In genomic region chr10:116913647-116914273, GRCm38 (mm10) we compare ENCODE assay signal across 24 mouse cellular contexts. TPM values are rescaled to one million over a fixed set of nuclear protein-coding genes. Genes with fewer than 3 reads are reported as not detected.
DNase-seq lines count a peak whose midpoint lies in the region; ATAC-seq and TF ChIP-seq lines count a peak whose summit lies in the region.
"Had no signal": no experiment of that assay in that cellular context is flagged by ENCODE, and none has a peak within 500 bp of the region (broad histone marks: within the 10 kb centered on the region; RNA-seq: fewer than 3 reads in every experiment).

No protein-coding gene starts in this region.

- peaks cover 24% of the 10 kb centered on the region for H3K36me3 ChIP-seq in lung, postnatal 0 days (ENCODE audit: insufficient read depth, low read length)
- H3K36me3 ChIP-seq in midbrain, postnatal 0 days (ENCODE audit: insufficient read depth, low read length): peaks cover 27% of the 10 kb centered on the region

- no peak overlapping the region for H3K4me3 ChIP-seq in lung, postnatal 0 days (ENCODE audit: low read depth, low read length)
- no peak overlapping the region for H3K4me3 ChIP-seq in midbrain, postnatal 0 days (ENCODE audit: low read depth, low read length)
- H3K4me3 ChIP-seq: forebrain, embryonic 13.5 days; hindbrain, embryonic 12.5 days had no signal

- H3K27ac ChIP-seq in lung, postnatal 0 days (ENCODE audit: low read length): no peak overlapping the region
- H3K27ac ChIP-seq in midbrain, postnatal 0 days (ENCODE audit: low read depth, low read length): no peak overlapping the region
- H3K27ac ChIP-seq: forebrain, embryonic 13.5 days; hindbrain, embryonic 12.5 days had no signal

- H3K9me3 ChIP-seq in lung, postnatal 0 days (ENCODE audit: low read length): no peaks in the 10 kb centered on the region
- H3K9me3 ChIP-seq in midbrain, postnatal 0 days (ENCODE audit: low read length): no peaks in the 10 kb centered on the region
- H3K9me3 ChIP-seq: forebrain, embryonic 13.5 days; hindbrain, embryonic 12.5 days had no signal

- no peak for TF ChIP-seq CTCF in lung, postnatal 0 days (IDR thresholded peaks at IDR 0.05)
- TF ChIP-seq CTCF in midbrain, postnatal 0 days (IDR thresholded peaks at IDR 0.05): no peak

- no peak overlapping the region for H3K9ac ChIP-seq in lung, postnatal 0 days (replicated peaks; ENCODE audit: low read depth)
- H3K9ac ChIP-seq in midbrain, postnatal 0 days (replicated peaks; ENCODE audit: low read length, poor library complexity, severe bottlenecking): no peak overlapping the region
- H3K9ac ChIP-seq: forebrain, embryonic 13.5 days; hindbrain, embryonic 12.5 days had no signal

- H3K4me1 ChIP-seq in lung, postnatal 0 days (ENCODE audit: insufficient read depth, low read depth, low read length): no peaks in the 10 kb centered on the region
- H3K4me1 ChIP-seq in midbrain, postnatal 0 days (ENCODE audit: insufficient read depth, low read length): no peaks in the 10 kb centered on the region
- H3K4me1 ChIP-seq: forebrain, embryonic 13.5 days had no signal

- H3K4me2 ChIP-seq in lung, postnatal 0 days (replicated peaks; ENCODE audit: low read depth, low read length): no peak overlapping the region
- H3K4me2 ChIP-seq in midbrain, postnatal 0 days (ENCODE audit: low read depth, low read length, poor library complexity, severe bottlenecking): no peak overlapping the region
- H3K4me2 ChIP-seq: forebrain, embryonic 13.5 days; hindbrain, embryonic 12.5 days; liver, embryonic 11.5 days had no signal

- TF ChIP-seq EP300 in lung, postnatal 0 days (IDR thresholded peaks at IDR 0.05): 0 out of 2 replicates have a peak, but pooled peaks have one; percentile 26

- WGBS in lung, postnatal 0 days: 61% methylated on average over 17 of the region's 17 CpGs
- WGBS in midbrain, postnatal 0 days: 95% methylated on average over 17 of the region's 17 CpGs

- no peaks in the 10 kb centered on the region for H3K27me3 ChIP-seq in lung, postnatal 0 days (replicated peaks; ENCODE audit: insufficient read depth, low read length)
- H3K27me3 ChIP-seq in midbrain, postnatal 0 days (ENCODE audit: insufficient read depth, low read length): no peaks in the 10 kb centered on the region
- H3K27me3 ChIP-seq: forebrain, embryonic 13.5 days; hindbrain, embryonic 12.5 days had no signal

- ATAC-seq in lung, postnatal 0 days: peak; percentile 77
- ATAC-seq in midbrain, postnatal 0 days (ENCODE audit: low FRiP score): no peak
- ATAC-seq: forebrain, embryonic 13.5 days had no signal

- peak; percentile 49 for DNase-seq in lung, postnatal 0 days (ENCODE audit: low spot score)
- no peak for DNase-seq in lung, postnatal 4 days
- peak; percentile 90 for DNase-seq in T-cell, adult 2 months (ENCODE audit: low spot score)
- peak; percentile 15 for DNase-seq in lung, postnatal 36 days
- peak; percentile 48 for DNase-seq in thymus, postnatal 14 days
- DNase-seq in frontal cortex, postnatal 14 days (ENCODE audit: low spot score in 2 of 2): no peak
- no peak for DNase-seq in midbrain, postnatal 0 days (ENCODE audit: low spot score)
- no peak for DNase-seq in right cerebral cortex, postnatal 4 days
- DNase-seq: cerebellum, adult 11-12 months; kidney, adult 11 months; kidney, postnatal 25 days; spleen, adult 18-20 months had no signal

RNA-seq across cellular contexts. Expression of gene Myrfl, which starts 17.0 kb away (rescaled TPM):
- not detected in 2 replicates for polyA plus RNA-seq in lung, postnatal 0 days (2015; fragmentation: Nextera tagmentation; extraction: Ambion mirVana)
- total RNA-seq in midbrain, postnatal 0 days (2014; rRNA removed): 0.11 TPM in 1 of 2 replicates, not detected in the other
- polyA plus RNA-seq in midbrain, postnatal 0 days (2015; fragmentation: Nextera tagmentation; extraction: Ambion mirVana): 0.09 TPM in 2 replicates
- total RNA-seq: adrenal gland, adult 18-20 months; megakaryocyte progenitor cell, adult 5-6 weeks had no signal

RNA-seq across cellular contexts. Expression of gene Rab3ip, which starts 36.8 kb away (rescaled TPM):
- polyA plus RNA-seq in lung, postnatal 0 days (2015; fragmentation: Nextera tagmentation; extraction: Ambion mirVana): 29.5 and 34.2 TPM in 2 replicates
- 99.8 and 142 TPM in 2 replicates for total RNA-seq in midbrain, postnatal 0 days (2014; rRNA removed)
- polyA plus RNA-seq in midbrain, postnatal 0 days (2015; fragmentation: Nextera tagmentation; extraction: Ambion mirVana): 34.4 and 34.6 TPM in 2 replicates

RNA-seq across cellular contexts. Expression of gene Gm10271, which starts 58.6 kb away (rescaled TPM):
- polyA plus RNA-seq in lung, postnatal 0 days (2015; fragmentation: Nextera tagmentation; extraction: Ambion mirVana): not detected in 2 replicates
- total RNA-seq in midbrain, postnatal 0 days (2014; rRNA removed): not detected in 2 replicates
- polyA plus RNA-seq in midbrain, postnatal 0 days (2015; fragmentation: Nextera tagmentation; extraction: Ambion mirVana): not detected in 2 replicates
- total RNA-seq: adrenal gland, adult 18-20 months; layer of hippocampus, postnatal 10 days; left cerebral cortex, postnatal 14 days; megakaryocyte progenitor cell, adult 5-6 weeks had no signal
- polyA plus RNA-seq: brain, embryonic 14.5 days; cortical plate, adult 2 months; forebrain, embryonic 13.5 days; gonadal fat pad, adult 2 months; heart, embryonic 14.5 days; hindbrain, embryonic 12.5 days; liver, embryonic 11.5 days; neural tube, embryonic 14.5 days had no signal

Comparison
In these comparisons a context has a peak if more than half of its experiments do, and no peak if none do; other contexts are left out.
1. DNase-seq: peak in lung, postnatal 0 days (single experiment), T-cell, adult 2 months (single experiment), lung, postnatal 36 days (single experiment) and thymus, postnatal 14 days (single experiment); none in lung, postnatal 4 days (0 of 2), frontal cortex, postnatal 14 days (0 of 2), midbrain, postnatal 0 days (single experiment) and right cerebral cortex, postnatal 4 days (single experiment).